Mouse (Mus musculus) heart, postnatal 0 days (tissue): Measurements from ENCODE around the gene Ifrd2. TPM values are rescaled to one million over a fixed set of nuclear protein-coding genes. Genes with fewer than 3 reads are reported as not detected.

ENCODE experiments used
- ATAC-seq: fragments of 200-750 bp; cut with Nextera tagmentation; 2 replicates; pipeline ENCODE4 v1.8.0; 2017; ENCODE audit warnings: low read depth, moderate number of reproducible peaks, moderate library complexity; ENCODE audit not compliant: insufficient read depth
- DNase-seq: peaks from one replicate; pipeline ENCODE4 v3.0.0-alpha.2; 2016; ENCODE audit warnings: low spot score
- H3K27ac ChIP-seq: fragments of 300-500 bp; sonication (generic); 2 replicates; pipeline ENCODE4 v1.5.1; 2014; ENCODE audit warnings: low read depth, mild to moderate bottlenecking
- H3K27me3 ChIP-seq: fragments of 300-500 bp; sonication (generic); 2 replicates; pipeline ENCODE4 v1.6.1; 2014; ENCODE audit warnings: low read length, mixed read lengths; ENCODE audit not compliant: control insufficient read depth, insufficient read depth
- H3K36me3 ChIP-seq: fragments of 300-500 bp; sonication (generic); replicated peaks from 2 replicates; pipeline ENCODE4 v1.6.1; 2014; ENCODE audit warnings: low read length, mixed read lengths; ENCODE audit not compliant: control insufficient read depth, insufficient read depth
- H3K4me1 ChIP-seq: fragments of 300-500 bp; sonication (generic); 2 replicates; pipeline ENCODE4 v1.6.1; 2014; ENCODE audit warnings: antibody characterized with exemption; ENCODE audit not compliant: control insufficient read depth, insufficient read depth
- H3K4me2 ChIP-seq: fragments of 300-500 bp; sonication (generic); 2 replicates; pipeline ENCODE4 v1.6.1; 2014; ENCODE audit warnings: low read depth, mild to moderate bottlenecking, low read length, moderate library complexity
- H3K4me3 ChIP-seq: fragments of 300-500 bp; sonication (generic); 2 replicates; pipeline ENCODE4 v1.5.1; 2014; ENCODE audit warnings: low read depth, low read length
- H3K9ac ChIP-seq: fragments of 300-500 bp; sonication (generic); replicated peaks from 2 replicates; pipeline ENCODE4 v1.6.1; 2014; ENCODE audit warnings: low read depth, low read length, mixed read lengths
- H3K9me3 ChIP-seq: fragments of 300-500 bp; sonication (generic); replicated peaks from 2 replicates; pipeline ENCODE4 v1.6.1; 2016; ENCODE audit warnings: low read length; ENCODE audit not compliant: control insufficient read depth
- CTCF ChIP-seq: IDR thresholded peaks from 2 replicates; pipeline ENCODE4 v1.5.1; 2016; ENCODE audit warnings: antibody characterized with exemption, control low read depth, low read depth
- EP300 ChIP-seq: IDR thresholded peaks from 2 replicates; pipeline ENCODE4 v1.6.1; 2016; ENCODE audit warnings: antibody characterized with exemption, low read depth
- WGBS: fragments of 180-500 bp; shearing (Covaris S2); extraction: QIAGEN DNeasy Blood & Tissue Kit; methylation state at CpG from one replicate; pipeline ENCODE4 v1.1.7; 2014; 5-methylcytosine and 5-hydroxymethylcytosine counted together
- polyA plus RNA-seq: library from polyadenylated mRNA; unstranded; fragments of >200 nt; fragmentation: Nextera tagmentation; extraction: Ambion mirVana; gene quantifications from 2 replicates; pipeline ENCODE4 v1.2.1, GENCODE M21; 2015
- total RNA-seq: library from RNA; depleted of rRNA; stranded (reverse); fragments of >200 nt; gene quantifications from 2 replicates; pipeline ENCODE4 v1.2.3, GENCODE M21; 2014; ENCODE audit warnings: low replicate concordance

The Ifrd2 gene
- total and polyA plus RNA-seq, 2 experiments from 2014 or later = 28.6 to 31.2 TPM

DNA sequence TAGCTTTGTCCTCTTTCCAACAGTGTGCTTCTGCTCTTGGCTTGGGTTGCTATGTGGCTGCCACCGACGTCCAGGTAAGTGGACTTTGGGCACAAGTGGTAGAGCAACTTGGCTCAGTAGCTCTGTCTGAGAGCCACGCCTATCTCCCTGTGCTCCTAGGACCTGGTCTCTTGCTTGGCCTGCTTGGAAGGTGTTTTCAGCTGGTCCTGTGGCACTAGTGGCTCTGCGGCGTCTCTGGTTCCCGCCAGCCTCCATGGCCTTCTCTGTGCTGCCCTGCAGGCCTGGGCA, 3.3 kb downstream of the Ifrd2 start:
- Histone ChIP-seq H3K9me3 (no peaks in the 10 kb centered on the region), H3K4me1 (peaks cover 41% of the 10 kb centered on the region), H3K36me3 (peaks cover 46% of the 10 kb centered on the region), H3K27me3 (no peaks in the 10 kb centered on the region), H3K27ac (peak overlapping the region; percentile 54), H3K9ac (no peak overlapping the region), H3K4me2 (no peak overlapping the region), H3K4me3 (no peak overlapping the region)
- ATAC-seq (no peak), DNase-seq (no peak)
- WGBS = 85% methylated on average over 6 of the region's 6 CpGs
- TF ChIP-seq CTCF (no peak), EP300 (no peak)

GRCm38 (mm10) chr9:107593101-107593976, 5.9 kb downstream of the Ifrd2 start:
- H3K27me3 ChIP-seq = no peaks in the 10 kb centered on the region
- DNase-seq (peak; percentile 79), ATAC-seq (peak; percentile 49)
- no peak overlapping the region for H3K4me3 ChIP-seq
- no peak overlapping the region; the same call in 1 of the 2 replicates for H3K9ac ChIP-seq
- peaks cover 46% of the 10 kb centered on the region for H3K36me3 ChIP-seq
- peak overlapping the region; percentile 77 for H3K27ac ChIP-seq
- no peaks in the 10 kb centered on the region for H3K9me3 ChIP-seq
- 0 out of 2 replicates have a peak, but pooled peaks have one; percentile 36 for TF ChIP-seq EP300
- no peak for TF ChIP-seq CTCF
- WGBS = 72% methylated on average over 11 of the region's 11 CpGs
- H3K4me2 ChIP-seq = no peak overlapping the region
- H3K4me1 ChIP-seq = peaks cover 51% of the 10 kb centered on the region

DNA sequence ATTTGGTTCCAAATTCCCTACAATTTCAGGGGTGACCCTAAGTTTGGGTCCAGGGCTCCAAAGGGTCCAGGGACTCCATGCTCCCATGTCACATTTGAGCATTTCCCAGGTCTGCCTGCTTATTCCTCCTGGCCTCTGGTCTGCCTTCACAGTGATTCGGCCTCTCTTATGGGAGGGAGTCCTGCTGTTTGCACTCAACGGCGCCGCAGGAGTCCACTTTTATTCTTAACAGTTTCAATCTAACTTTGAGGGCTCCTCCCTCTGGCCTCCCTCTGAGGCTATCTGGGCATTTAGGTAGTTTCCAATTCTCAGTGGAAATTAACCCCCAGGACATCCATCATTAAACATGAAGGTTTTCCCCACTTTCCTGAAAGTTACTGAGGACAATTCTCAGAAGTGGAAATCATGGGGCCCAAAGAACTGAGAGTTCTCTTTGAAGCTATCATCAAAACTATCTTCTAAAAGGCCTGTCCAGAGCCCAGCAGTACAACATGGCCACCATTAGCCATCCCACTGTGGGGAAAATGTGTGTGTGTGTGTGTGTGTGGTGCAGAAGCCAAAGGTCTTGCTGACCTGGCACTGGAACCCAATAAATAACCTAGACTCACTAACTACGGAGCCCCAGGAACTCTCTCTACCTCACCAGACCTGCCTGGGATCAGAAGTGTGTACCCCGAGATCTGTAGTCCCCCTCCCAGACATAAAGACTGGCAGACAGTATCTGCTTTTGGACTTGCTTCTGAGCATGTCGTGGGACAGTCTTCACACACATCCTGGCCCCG, 7.0 kb downstream of the Ifrd2 start:
- Histone ChIP-seq H3K4me2 (no peak overlapping the region), H3K27ac (peak overlapping the region; percentile 77), H3K4me1 (peaks cover 42% of the 10 kb centered on the region), H3K4me3 (no peak overlapping the region), H3K9me3 (no peaks in the 10 kb centered on the region), H3K36me3 (peaks cover 46% of the 10 kb centered on the region), H3K9ac (no peak overlapping the region), H3K27me3 (no peaks in the 10 kb centered on the region)
- DNase-seq (no peak), ATAC-seq (no peak)
- no peak for TF ChIP-seq EP300
- no peak for TF ChIP-seq CTCF
- 78% methylated on average over 8 of the region's 8 CpGs for WGBS

DNA sequence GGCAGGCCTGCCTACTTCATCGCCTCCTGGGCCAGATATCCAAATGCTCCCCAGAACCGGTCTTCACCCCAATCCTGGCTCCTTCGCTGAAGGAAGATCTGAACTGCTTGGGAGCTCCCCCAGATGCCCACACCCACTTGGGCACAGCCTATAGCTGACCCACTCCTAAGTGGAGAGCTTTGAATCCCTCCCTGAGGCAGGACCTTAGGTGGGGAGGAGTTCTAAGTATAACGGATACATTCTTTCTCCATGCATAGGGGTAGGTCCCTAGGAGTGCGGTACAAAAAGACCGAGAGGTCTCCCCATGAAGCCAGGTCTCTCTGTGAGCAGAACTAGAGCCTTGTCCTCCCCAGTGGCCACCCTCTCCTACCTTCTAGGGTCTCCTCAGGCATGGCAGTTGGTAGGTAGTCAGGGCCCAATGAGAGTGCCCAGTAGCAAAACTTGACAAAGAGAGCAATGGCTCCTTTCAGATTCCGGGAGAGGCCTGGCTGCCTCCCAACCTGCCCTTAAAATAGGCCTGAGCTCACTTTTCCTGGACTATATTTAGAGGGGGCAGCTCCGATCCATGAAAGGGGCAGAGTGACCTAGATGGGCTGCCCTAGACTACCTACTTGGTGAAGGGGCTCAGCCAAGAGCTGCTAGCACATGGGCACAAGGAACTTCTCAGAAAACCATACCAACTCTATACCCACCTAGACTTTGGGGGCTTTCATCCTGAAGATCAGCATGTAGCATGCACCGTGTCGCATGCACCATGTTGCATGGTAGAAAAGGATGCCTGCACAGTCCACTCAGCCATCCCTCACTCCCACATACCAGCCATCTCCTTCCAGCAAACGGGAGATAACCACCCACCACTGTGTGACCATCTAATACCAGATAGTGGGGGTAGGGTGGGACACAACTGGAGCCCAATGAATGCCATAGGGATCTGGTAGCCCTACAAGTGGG, 9.5 kb downstream of the Ifrd2 start:
- H3K4me1 ChIP-seq = peaks cover 39% of the 10 kb centered on the region

DNA sequence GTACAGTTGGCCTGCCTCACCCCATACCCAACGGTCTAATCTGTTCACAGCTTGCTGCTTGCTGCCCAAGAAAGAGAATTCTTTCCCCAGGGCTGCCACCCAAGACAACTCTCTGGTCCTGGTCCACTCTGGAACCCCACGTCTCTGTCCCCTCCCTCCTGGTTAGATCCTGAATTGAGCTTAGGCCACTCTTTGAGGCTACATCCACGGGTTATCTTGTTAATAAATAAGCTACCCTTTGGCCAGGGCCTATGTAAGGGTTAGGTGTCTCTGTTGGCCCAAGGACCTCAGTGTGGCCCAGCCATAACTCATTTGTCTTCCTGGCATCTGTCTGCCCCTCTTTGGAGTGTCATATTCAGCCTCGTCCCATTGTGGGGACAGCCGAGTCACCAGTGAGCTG, 10.9 kb downstream of the Ifrd2 start:
- TF ChIP-seq EP300 (no peak), CTCF (no peak)
- no peaks in the 10 kb centered on the region for H3K27me3 ChIP-seq
- no peak overlapping the region for H3K4me3 ChIP-seq
- no peak overlapping the region for H3K4me2 ChIP-seq
- H3K27ac ChIP-seq = no peak overlapping the region
- DNase-seq (no peak), ATAC-seq (no peak)
- peaks cover 27% of the 10 kb centered on the region for H3K4me1 ChIP-seq
- WGBS = 74% methylated on average over 5 of the region's 5 CpGs
- peaks cover 18% of the 10 kb centered on the region for H3K36me3 ChIP-seq
- H3K9me3 ChIP-seq = no peaks in the 10 kb centered on the region
- H3K9ac ChIP-seq = no peak overlapping the region

More for the DNA sequence above, 9.5 kb downstream of the Ifrd2 start:
- Histone ChIP-seq H3K27me3 (no peaks in the 10 kb centered on the region), H3K9me3 (no peaks in the 10 kb centered on the region), H3K4me2 (peak overlapping the region; percentile 57), H3K9ac (peak overlapping the region; percentile 53), H3K4me3 (peak overlapping the region; percentile 34), H3K27ac (peak overlapping the region; percentile 91), H3K36me3 (peaks cover 33% of the 10 kb centered on the region)
- DNase-seq (peak; percentile 91), ATAC-seq (peak; percentile 83)
- 44% methylated on average over 11 of the region's 11 CpGs for WGBS
- TF ChIP-seq CTCF (no peak), EP300 (no peak)
